Comparison of ENCODE assay signal across 15 mouse cellular contexts in genomic region chr2:34260653-34261076, GRCm38 (mm10).
DNase-seq lines count a peak whose midpoint lies in the region; ATAC-seq lines count a peak whose summit lies in the region.
"Had no signal": no experiment of that assay in that cellular context is flagged by ENCODE, and none has a peak within 500 bp of the region (broad histone marks: within the 10 kb centered on the region; RNA-seq: fewer than 3 reads in every experiment).

No protein-coding gene starts in this region.

- no peak overlapping the region for H3K4me3 ChIP-seq in forebrain, embryonic 14.5 days (ENCODE audit: low read depth, low read length)
- no peak overlapping the region for H3K4me3 ChIP-seq in midbrain, embryonic 13.5 days (replicated peaks)
- no peak overlapping the region for H3K4me3 ChIP-seq in heart, embryonic 12.5 days
- H3K4me3 ChIP-seq: embryonic facial prominence, embryonic 12.5 days had no signal

- H3K36me3 ChIP-seq in forebrain, embryonic 14.5 days (ENCODE audit: control insufficient read depth, insufficient read depth, low read length), result no peaks in the 10 kb centered on the region
- H3K36me3 ChIP-seq in midbrain, embryonic 13.5 days, result no peaks in the 10 kb centered on the region
- no peaks in the 10 kb centered on the region for H3K36me3 ChIP-seq in heart, embryonic 12.5 days
- H3K36me3 ChIP-seq: embryonic facial prominence, embryonic 12.5 days had no signal

- H3K9ac ChIP-seq in forebrain, embryonic 14.5 days (ENCODE audit: low read length), result no peak overlapping the region
- H3K9ac ChIP-seq in midbrain, embryonic 13.5 days (replicated peaks), result 0 out of 2 replicates have a peak overlapping the region, but pooled peaks have one; percentile 20
- no peak overlapping the region for H3K9ac ChIP-seq in heart, embryonic 12.5 days
- H3K9ac ChIP-seq: embryonic facial prominence, embryonic 12.5 days; liver, embryonic 14.5 days had no signal

- 0 out of 2 replicates have a peak overlapping the region, but pooled peaks have one; percentile 23 for H3K27ac ChIP-seq in forebrain, embryonic 14.5 days (ENCODE audit: low read depth, low read length)
- peak overlapping the region; percentile 77 for H3K27ac ChIP-seq in midbrain, embryonic 13.5 days
- H3K27ac ChIP-seq in heart, embryonic 12.5 days (ENCODE audit: poor library complexity, severe bottlenecking), result no peak overlapping the region
- H3K27ac ChIP-seq: embryonic facial prominence, embryonic 12.5 days; liver, embryonic 14.5 days had no signal

- H3K4me1 ChIP-seq in forebrain, embryonic 14.5 days (ENCODE audit: control insufficient read depth, insufficient read depth, low read length), result peaks cover 27% of the 10 kb centered on the region
- H3K4me1 ChIP-seq in midbrain, embryonic 13.5 days (replicated peaks), result peaks cover 36% of the 10 kb centered on the region
- peaks cover 6% of the 10 kb centered on the region; the same call in 1 of the 2 replicates for H3K4me1 ChIP-seq in heart, embryonic 12.5 days (replicated peaks)
- H3K4me1 ChIP-seq: embryonic facial prominence, embryonic 12.5 days had no signal

- DNase-seq in 416B (ENCODE audit: low read depth), result peak; percentile 61
- DNase-seq in Muller cell, postnatal 12 days (ENCODE audit: inconsistent ontology term), result peak; percentile 34
- DNase-seq in forebrain, embryonic 14.5 days (ENCODE audit: low spot score), result peak; percentile 58
- DNase-seq in testis, postnatal 10 days (ENCODE audit: low spot score), result no peak
- DNase-seq in layer of hippocampus, postnatal 25 days (ENCODE audit: extremely low spot score in 1 of 2, low spot score in 1 of 2), result no peak
- DNase-seq: adrenal gland, postnatal 25 days; heart, adult 11 months; heart, postnatal 14 days; kidney, adult 8-10 months; lung, postnatal 36 days had no signal

- H3K27me3 ChIP-seq in forebrain, embryonic 14.5 days (replicated peaks; ENCODE audit: control insufficient read depth, insufficient read depth, low read length), result no peaks in the 10 kb centered on the region
- no peaks in the 10 kb centered on the region for H3K27me3 ChIP-seq in midbrain, embryonic 13.5 days
- no peaks in the 10 kb centered on the region for H3K27me3 ChIP-seq in heart, embryonic 12.5 days (replicated peaks)
- H3K27me3 ChIP-seq: CH12.LX; embryonic facial prominence, embryonic 12.5 days had no signal

- H3K4me2 ChIP-seq in forebrain, embryonic 14.5 days (ENCODE audit: low read length), result no peak overlapping the region
- no peak overlapping the region for H3K4me2 ChIP-seq in midbrain, embryonic 13.5 days (replicated peaks)
- no peak overlapping the region for H3K4me2 ChIP-seq in heart, embryonic 12.5 days
- H3K4me2 ChIP-seq: embryonic facial prominence, embryonic 12.5 days had no signal

- peak; percentile 46; the same call in 1 of the 2 replicates for ATAC-seq in forebrain, embryonic 14.5 days
- ATAC-seq in midbrain, embryonic 13.5 days, result peak; percentile 71
- ATAC-seq in heart, embryonic 12.5 days (ENCODE audit: insufficient number of reproducible peaks, low FRiP score), result no peak

- 14% methylated on average over 4 of the region's 4 CpGs for WGBS in forebrain, embryonic 14.5 days
- 6% methylated on average over 4 of the region's 4 CpGs for WGBS in midbrain, embryonic 13.5 days
- 53% methylated on average over 4 of the region's 4 CpGs for WGBS in heart, embryonic 12.5 days

- H3K9me3 ChIP-seq in forebrain, embryonic 14.5 days (replicated peaks; ENCODE audit: control insufficient read depth, low read length), result no peaks in the 10 kb centered on the region
- H3K9me3 ChIP-seq in midbrain, embryonic 13.5 days, result no peaks in the 10 kb centered on the region
- H3K9me3 ChIP-seq in heart, embryonic 12.5 days (replicated peaks), result no peaks in the 10 kb centered on the region
- H3K9me3 ChIP-seq: embryonic facial prominence, embryonic 12.5 days had no signal

Comparison
In these comparisons a context has a peak if more than half of its experiments do, and no peak if none do; other contexts are left out.
1. DNase-seq: peak in 416B (single experiment), Muller cell, postnatal 12 days (single experiment) and forebrain, embryonic 14.5 days (single experiment); none in testis, postnatal 10 days (single experiment) and layer of hippocampus, postnatal 25 days (0 of 2).